8 mouse cellular contexts compared by ENCODE assay signal in the genomic region with DNA sequence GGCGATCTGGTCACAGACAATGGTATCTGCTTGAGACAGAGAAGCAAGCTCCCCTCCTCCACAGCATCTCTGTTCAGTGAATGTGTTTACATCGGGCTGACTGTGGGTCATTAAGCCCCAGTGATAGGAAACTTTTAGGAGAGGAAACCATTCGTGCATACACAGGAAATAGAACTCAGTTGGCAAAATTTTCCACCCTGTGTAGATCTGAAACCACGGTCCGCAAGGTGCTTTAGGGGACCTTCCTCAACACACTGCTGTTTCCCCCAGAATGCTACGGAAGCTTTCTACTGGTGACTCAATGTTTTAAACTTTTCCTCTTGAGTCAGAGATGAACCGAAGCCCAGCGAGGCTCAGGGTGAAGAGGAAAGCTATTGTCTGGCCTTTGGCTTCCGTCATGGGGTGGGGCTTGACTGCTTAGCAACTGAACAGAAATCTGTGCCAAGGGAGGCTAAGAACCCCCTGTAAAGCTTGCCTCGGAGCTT. TPM values are rescaled to one million over a fixed set of nuclear protein-coding genes. Genes with fewer than 3 reads are reported as not detected.
DNase-seq lines count a peak whose midpoint lies in the region; ATAC-seq and TF ChIP-seq lines count a peak whose summit lies in the region.
"Had no signal": no experiment of that assay in that cellular context is flagged by ENCODE, and none has a peak within 500 bp of the region (broad histone marks: within the 10 kb centered on the region; RNA-seq: fewer than 3 reads in every experiment).

No protein-coding gene starts in this region.

- H3K9me3 ChIP-seq in hindbrain, postnatal 0 days (ENCODE audit: low read length), result no peaks in the 10 kb centered on the region
- H3K9me3 ChIP-seq in lung, postnatal 0 days (ENCODE audit: low read length), result no peaks in the 10 kb centered on the region
- no peaks in the 10 kb centered on the region for H3K9me3 ChIP-seq in stomach, embryonic 16.5 days (replicated peaks; ENCODE audit: control insufficient read depth, low read length)

- no peaks in the 10 kb centered on the region for H3K27me3 ChIP-seq in spleen, adult 2 months (ENCODE audit: control insufficient read depth, insufficient read depth, low read length)
- H3K27me3 ChIP-seq in hindbrain, postnatal 0 days (ENCODE audit: insufficient read depth, low read length), result no peaks in the 10 kb centered on the region
- H3K27me3 ChIP-seq in lung, postnatal 0 days (replicated peaks; ENCODE audit: insufficient read depth, low read length), result no peaks in the 10 kb centered on the region
- no peaks in the 10 kb centered on the region for H3K27me3 ChIP-seq in stomach, embryonic 16.5 days (ENCODE audit: control insufficient read depth, insufficient read depth, low read length)

- no peak overlapping the region for H3K9ac ChIP-seq in hindbrain, postnatal 0 days (replicated peaks; ENCODE audit: low read length)
- no peak overlapping the region for H3K9ac ChIP-seq in lung, postnatal 0 days (replicated peaks; ENCODE audit: low read depth)
- no peak overlapping the region for H3K9ac ChIP-seq in stomach, embryonic 16.5 days (ENCODE audit: low read length)

- WGBS in spleen, adult 2 months, result 2% methylated on average over 10 of the region's 10 CpGs
- 28% methylated on average over 10 of the region's 10 CpGs for WGBS in hindbrain, postnatal 0 days
- 22% methylated on average over 10 of the region's 10 CpGs for WGBS in lung, postnatal 0 days
- WGBS in stomach, embryonic 16.5 days, result 34% methylated on average over 10 of the region's 10 CpGs

- H3K4me2 ChIP-seq in hindbrain, postnatal 0 days (ENCODE audit: low read depth, low read length), result peak overlapping the region; percentile 14; the same call in 1 of the 2 replicates
- peak overlapping the region; percentile 25; the same call in 1 of the 2 replicates for H3K4me2 ChIP-seq in lung, postnatal 0 days (replicated peaks; ENCODE audit: low read depth, low read length)
- no peak overlapping the region; the same call in 1 of the 2 replicates for H3K4me2 ChIP-seq in stomach, embryonic 16.5 days (ENCODE audit: low read depth, low read length)

- TF ChIP-seq CTCF in spleen, adult 2 months (IDR thresholded peaks at IDR 0.05; ENCODE audit: extremely low read depth, insufficient read depth, insufficient read length, insufficient replicate concordance), result no peak
- no peak for TF ChIP-seq CTCF in hindbrain, postnatal 0 days (IDR thresholded peaks at IDR 0.05; ENCODE audit: low read depth)
- TF ChIP-seq CTCF in lung, postnatal 0 days (IDR thresholded peaks at IDR 0.05), result no peak

- ATAC-seq in hindbrain, postnatal 0 days, result no peak
- peak; percentile 76 for ATAC-seq in lung, postnatal 0 days
- 0 out of 2 replicates have a peak, but pooled peaks have one; percentile 23 for ATAC-seq in stomach, embryonic 16.5 days (ENCODE audit: insufficient read depth, low FRiP score)

- no peaks in the 10 kb centered on the region; the same call in 1 of the 2 replicates for H3K4me1 ChIP-seq in spleen, adult 2 months (ENCODE audit: control insufficient read depth, insufficient read depth, insufficient read length)
- peaks cover 23% of the 10 kb centered on the region; the same call in 1 of the 2 replicates for H3K4me1 ChIP-seq in hindbrain, postnatal 0 days (ENCODE audit: insufficient read depth, low read length)
- no peaks in the 10 kb centered on the region for H3K4me1 ChIP-seq in lung, postnatal 0 days (ENCODE audit: insufficient read depth, low read depth, low read length)
- peaks cover 31% of the 10 kb centered on the region for H3K4me1 ChIP-seq in stomach, embryonic 16.5 days (ENCODE audit: control insufficient read depth, insufficient read depth, low read length)

- TF ChIP-seq EP300 in lung, postnatal 0 days (IDR thresholded peaks at IDR 0.05), result peak; percentile 86

- H3K36me3 ChIP-seq in spleen, adult 2 months (ENCODE audit: control insufficient read depth, insufficient read depth, low read length), result no peaks in the 10 kb centered on the region
- no peaks in the 10 kb centered on the region for H3K36me3 ChIP-seq in hindbrain, postnatal 0 days (ENCODE audit: insufficient read depth, low read length)
- H3K36me3 ChIP-seq in lung, postnatal 0 days (ENCODE audit: insufficient read depth, low read length), result no peaks in the 10 kb centered on the region
- no peaks in the 10 kb centered on the region for H3K36me3 ChIP-seq in stomach, embryonic 16.5 days (ENCODE audit: control insufficient read depth, insufficient read depth, low read length)

- TF ChIP-seq POLR2A in spleen, adult 2 months (IDR thresholded peaks at IDR 0.05; ENCODE audit: low read depth, low read length), result no peak

- no peak overlapping the region; the same call in 1 of the 2 replicates for H3K4me3 ChIP-seq in spleen, adult 2 months (ENCODE audit: extremely low read depth, insufficient read depth, insufficient read length)
- H3K4me3 ChIP-seq in hindbrain, postnatal 0 days (ENCODE audit: low read length), result no peak overlapping the region
- no peak overlapping the region for H3K4me3 ChIP-seq in lung, postnatal 0 days (ENCODE audit: low read depth, low read length)
- H3K4me3 ChIP-seq in stomach, embryonic 16.5 days (replicated peaks; ENCODE audit: low read length), result no peak overlapping the region
- H3K4me3 ChIP-seq: erythroblast, embryonic 14.5 days had no signal

- peak overlapping the region; percentile 28 for H3K27ac ChIP-seq in spleen, adult 2 months (ENCODE audit: insufficient read depth, low read length)
- peak overlapping the region; percentile 38 for H3K27ac ChIP-seq in hindbrain, postnatal 0 days
- peak overlapping the region; percentile 35 for H3K27ac ChIP-seq in lung, postnatal 0 days (ENCODE audit: low read length)
- peak overlapping the region; percentile 57 for H3K27ac ChIP-seq in stomach, embryonic 16.5 days (ENCODE audit: low read length)

- peak; percentile 9 to 73 for DNase-seq in spleen, adult 2 months (ENCODE audit: low read depth in 1 of 2, low spot score in 2 of 2)
- DNase-seq in spleen, postnatal 4 days (ENCODE audit: low spot score in 2 of 2), result no peak
- DNase-seq in adrenal gland, postnatal 14 days, result peak; percentile 62
- peak; percentile 43 for DNase-seq in gastrocnemius, postnatal 25 days
- DNase-seq in hindbrain, postnatal 0 days (ENCODE audit: low spot score), result peak; percentile 77
- DNase-seq in lung, postnatal 0 days (ENCODE audit: low spot score), result peak; percentile 82

RNA-seq across cellular contexts. Expression of a gene that starts 2.0 kb away (rescaled TPM):
- polyA plus RNA-seq in spleen, adult 2 months (2012; rRNA removed), result 0.40 and 0.49 TPM in 2 replicates
- 0.34 TPM in 1 of 2 replicates, not detected in the other for total RNA-seq in adrenal gland, postnatal 14 days (2021)
- total RNA-seq in gastrocnemius, postnatal 25 days (2021), result not detected
- not detected in 2 replicates for total RNA-seq in hindbrain, postnatal 0 days (2014; rRNA removed)
- polyA plus RNA-seq in hindbrain, postnatal 0 days (2015; fragmentation: Nextera tagmentation; extraction: Ambion mirVana), result 0.19 and 0.24 TPM in 2 replicates
- polyA plus RNA-seq in lung, postnatal 0 days (2015; fragmentation: Nextera tagmentation; extraction: Ambion mirVana), result 0.29 and 0.36 TPM in 2 replicates
- 0.15 and 0.18 TPM in 2 replicates for polyA plus RNA-seq in stomach, embryonic 16.5 days (2015; fragmentation: Nextera tagmentation; extraction: Ambion mirVana)
- polyA plus RNA-seq: erythroblast, embryonic 14.5 days had no signal

Comparison
In these comparisons a context has a peak if more than half of its experiments do, and no peak if none do; other contexts are left out.
1. DNase-seq: peak in spleen, adult 2 months (2 of 2), adrenal gland, postnatal 14 days (single experiment), gastrocnemius, postnatal 25 days (single experiment), hindbrain, postnatal 0 days (single experiment) and lung, postnatal 0 days (single experiment); none in spleen, postnatal 4 days (0 of 2).
2. Peak in every context shown above with its lines, with median percentiles within 50 percentile points of each other: H3K27ac ChIP-seq.